10 mouse cellular contexts compared by ENCODE assay signal in genomic region chr10:21378196-21378944, GRCm38 (mm10). TPM values are rescaled to one million over a fixed set of nuclear protein-coding genes. Genes with fewer than 3 reads are reported as not detected.
DNase-seq lines count a peak whose midpoint lies in the region; ATAC-seq lines count a peak whose summit lies in the region.
"Had no signal": no experiment of that assay in that cellular context is flagged by ENCODE, and none has a peak within 500 bp of the region (broad histone marks: within the 10 kb centered on the region; RNA-seq: fewer than 3 reads in every experiment).

No protein-coding gene starts in this region.

- WGBS in kidney, embryonic 14.5 days, result 68% methylated on average over 9 of the region's 9 CpGs

- no peak overlapping the region for H3K9ac ChIP-seq in kidney, embryonic 14.5 days (ENCODE audit: low read depth, low read length)
- H3K9ac ChIP-seq: neural tube, embryonic 12.5 days had no signal

- H3K36me3 ChIP-seq in kidney, embryonic 14.5 days (ENCODE audit: control insufficient read depth, insufficient read depth, low read length), result no peaks in the 10 kb centered on the region
- H3K36me3 ChIP-seq: neural tube, embryonic 12.5 days had no signal

- no peak overlapping the region for H3K4me2 ChIP-seq in kidney, embryonic 14.5 days (replicated peaks; ENCODE audit: low read depth, low read length)
- H3K4me2 ChIP-seq: neural tube, embryonic 12.5 days had no signal

- ATAC-seq in CD4-positive, CD25-positive, alpha-beta regulatory T cell, adult 4 months, result no peak
- 0 out of 2 replicates have a peak, but pooled peaks have one; percentile 24 for ATAC-seq in kidney, embryonic 14.5 days (ENCODE audit: low FRiP score, low TSS enrichment)
- no peak for ATAC-seq in monocyte, adult 5-6 weeks (replicated peaks; ENCODE audit: insufficient number of reproducible peaks, low FRiP score, low TSS enrichment, poor library complexity, severe bottlenecking)

- H3K9me3 ChIP-seq in kidney, embryonic 14.5 days (ENCODE audit: control insufficient read depth, low read length), result no peaks in the 10 kb centered on the region
- H3K9me3 ChIP-seq: neural tube, embryonic 12.5 days had no signal

- DNase-seq in CD4-positive, CD25-positive, alpha-beta regulatory T cell, adult 2 months (ENCODE audit: low read depth, low spot score), result peak; percentile 64
- peak; percentile 31 for DNase-seq in retina, embryonic 14.5 days (ENCODE audit: low spot score)
- no peak for DNase-seq in retina, postnatal 1 day
- DNase-seq in naive thymus-derived CD4-positive, alpha-beta T cell, adult 2 months (ENCODE audit: low read depth), result peak; percentile 57
- DNase-seq in heart, adult 9 months (ENCODE audit: low spot score in 2 of 2), result no peak

- no peaks in the 10 kb centered on the region for H3K27me3 ChIP-seq in kidney, embryonic 14.5 days (ENCODE audit: control insufficient read depth, insufficient read depth, low read length)
- H3K27me3 ChIP-seq: neural tube, embryonic 12.5 days had no signal

- no peak overlapping the region for H3K4me3 ChIP-seq in kidney, embryonic 14.5 days (ENCODE audit: low read length)
- H3K4me3 ChIP-seq: neural tube, embryonic 12.5 days had no signal

- H3K27ac ChIP-seq in kidney, embryonic 14.5 days (ENCODE audit: low read depth, low read length), result no peak overlapping the region
- H3K27ac ChIP-seq: neural tube, embryonic 12.5 days had no signal

- no peaks in the 10 kb centered on the region for H3K4me1 ChIP-seq in kidney, embryonic 14.5 days (ENCODE audit: control insufficient read depth, insufficient read depth, low read length)
- H3K4me1 ChIP-seq: neural tube, embryonic 12.5 days had no signal

RNA-seq across cellular contexts. Expression of gene Aldh8a1, which starts 1.3 kb away (rescaled TPM):
- not detected for polyA plus RNA-seq in CD4-positive, CD25-positive, alpha-beta regulatory T cell, adult 4 months (2017; shearing (Covaris generic))
- polyA plus RNA-seq in kidney, embryonic 14.5 days (2014; fragmentation: Nextera tagmentation; extraction: Ambion mirVana), result 0.30 and 0.72 TPM in 2 replicates
- total RNA-seq in monocyte, adult 5-6 weeks (2017), result not detected in 3 replicates
- total RNA-seq: heart, postnatal 14 days had no signal

Comparison
In these comparisons a context has a peak if more than half of its experiments do, and no peak if none do; other contexts are left out.
1. DNase-seq: peak in CD4-positive, CD25-positive, alpha-beta regulatory T cell, adult 2 months (single experiment), retina, embryonic 14.5 days (single experiment) and naive thymus-derived CD4-positive, alpha-beta T cell, adult 2 months (single experiment); none in retina, postnatal 1 day (single experiment) and heart, adult 9 months (0 of 2).